Mouse (Mus musculus): ENCODE data around the gene Rnf220.

Gene Rnf220

GRCm38 (mm10) chr4:117330132-117330531, 166.7 kb downstream of the Rnf220 start:
- DNase-seq: no peak

GRCm38 (mm10) chr4:117326915-117327314, 169.9 kb downstream of the Rnf220 start:
- DNase-seq: no peak

GRCm38 (mm10) chr4:117325076-117325475, 171.8 kb downstream of the Rnf220 start:
- no peak for DNase-seq

- peak; percentile 57 to 69 for DNase-seq
Observed at GRCm38 (mm10) chr4:117323515-117324344, 173.1 kb downstream of the Rnf220 start.

GRCm38 (mm10) chr4:117321011-117321410, 175.8 kb downstream of the Rnf220 start:
- DNase-seq: no peak

GRCm38 (mm10) chr4:117318508-117318907, 178.3 kb downstream of the Rnf220 start:
- DNase-seq: no peak

- peak; percentile 12 to 40 for DNase-seq
Observed at GRCm38 (mm10) chr4:117317701-117318190, 179.1 kb downstream of the Rnf220 start.

GRCm38 (mm10) chr4:117316800-117317199, 180.1 kb downstream of the Rnf220 start:
- DNase-seq: no peak

GRCm38 (mm10) chr4:117314849-117315500, 181.9 kb downstream of the Rnf220 start:
- DNase-seq: no peak

GRCm38 (mm10) chr4:117313085-117313424, 183.8 kb downstream of the Rnf220 start:
- DNase-seq: peak in 1 of 2 experiments; percentile 44

GRCm38 (mm10) chr4:117312416-117313084, 184.3 kb downstream of the Rnf220 start:
- DNase-seq: no peak

- no peak for DNase-seq
Observed at GRCm38 (mm10) chr4:117311891-117312290, 185.0 kb downstream of the Rnf220 start.

GRCm38 (mm10) chr4:117309427-117309826, 187.4 kb downstream of the Rnf220 start:
- no peak for DNase-seq

- no peak for DNase-seq
Observed at GRCm38 (mm10) chr4:117307270-117307669, 189.6 kb downstream of the Rnf220 start.

GRCm38 (mm10) chr4:117305461-117305860, 191.4 kb downstream of the Rnf220 start:
- DNase-seq: no peak

- no peak for DNase-seq
Observed at GRCm38 (mm10) chr4:117304239-117305025, 192.4 kb downstream of the Rnf220 start.

GRCm38 (mm10) chr4:117303581-117304238, 193.1 kb downstream of the Rnf220 start:
- no peak for DNase-seq

GRCm38 (mm10) chr4:117302027-117302806, 194.6 kb downstream of the Rnf220 start:
- DNase-seq: no peak

- DNase-seq: no peak
Observed at GRCm38 (mm10) chr4:117299921-117300320, 196.9 kb downstream of the Rnf220 start.

- DNase-seq: no peak
Observed at GRCm38 (mm10) chr4:117297819-117298218, 199.0 kb downstream of the Rnf220 start.
